Comparison of ENCODE assay signal across 12 mouse cellular contexts in genomic region chr7:4920496-4920895, GRCm38 (mm10). TPM values are rescaled to one million over a fixed set of nuclear protein-coding genes. Genes with fewer than 3 reads are reported as not detected.
DNase-seq lines count a peak whose midpoint lies in the region; ATAC-seq and TF ChIP-seq lines count a peak whose summit lies in the region.
"Had no signal": no experiment of that assay in that cellular context is flagged by ENCODE, and none has a peak within 500 bp of the region (broad histone marks: within the 10 kb centered on the region; RNA-seq: fewer than 3 reads in every experiment).

No protein-coding gene starts in this region.

- H3K27me3 ChIP-seq in heart, embryonic 12.5 days (replicated peaks), result no peaks in the 10 kb centered on the region
- 0 out of 2 replicates have a peak, but pooled peaks cover 3% of the 10 kb centered on the region for H3K27me3 ChIP-seq in lung, postnatal 0 days (replicated peaks; ENCODE audit: insufficient read depth, low read length)
- H3K27me3 ChIP-seq in limb, embryonic 12.5 days, result no peaks in the 10 kb centered on the region
- no peaks in the 10 kb centered on the region for H3K27me3 ChIP-seq in stomach, postnatal 0 days (ENCODE audit: control insufficient read depth, insufficient read depth, low read length)
- peaks cover 22% of the 10 kb centered on the region for H3K27me3 ChIP-seq in liver, embryonic 11.5 days (replicated peaks; ENCODE audit: control insufficient read depth, insufficient read depth, low read length)

- no peak for TF ChIP-seq EP300 in lung, postnatal 0 days (IDR thresholded peaks at IDR 0.05)
- no peak for TF ChIP-seq EP300 in stomach, postnatal 0 days (optimal IDR thresholded peaks at IDR 0.05)

- peak overlapping the region; percentile 73 for H3K27ac ChIP-seq in heart, embryonic 12.5 days (ENCODE audit: poor library complexity, severe bottlenecking)
- 0 out of 2 replicates have a peak overlapping the region, but pooled peaks have one; percentile 26 for H3K27ac ChIP-seq in lung, postnatal 0 days (ENCODE audit: low read length)
- H3K27ac ChIP-seq in limb, embryonic 12.5 days, result peak overlapping the region; percentile 96
- H3K27ac ChIP-seq in stomach, postnatal 0 days (replicated peaks), result 0 out of 2 replicates have a peak overlapping the region, but pooled peaks have one; percentile 18
- no peak overlapping the region for H3K27ac ChIP-seq in liver, embryonic 11.5 days (ENCODE audit: low read depth, low read length)

- peaks cover 60% of the 10 kb centered on the region for H3K4me1 ChIP-seq in heart, embryonic 12.5 days (replicated peaks)
- H3K4me1 ChIP-seq in lung, postnatal 0 days (ENCODE audit: insufficient read depth, low read depth, low read length), result peaks cover 23% of the 10 kb centered on the region
- peaks cover 64% of the 10 kb centered on the region for H3K4me1 ChIP-seq in limb, embryonic 12.5 days (replicated peaks)
- peaks cover 8% of the 10 kb centered on the region for H3K4me1 ChIP-seq in stomach, postnatal 0 days (replicated peaks; ENCODE audit: control insufficient read depth, insufficient read depth)
- peaks cover 34% of the 10 kb centered on the region for H3K4me1 ChIP-seq in liver, embryonic 11.5 days (replicated peaks; ENCODE audit: control insufficient read depth, insufficient read depth, low read length)

- H3K4me3 ChIP-seq in heart, embryonic 12.5 days, result no peak overlapping the region
- no peak overlapping the region for H3K4me3 ChIP-seq in lung, postnatal 0 days (ENCODE audit: low read depth, low read length)
- H3K4me3 ChIP-seq in limb, embryonic 12.5 days (replicated peaks), result no peak overlapping the region
- no peak overlapping the region for H3K4me3 ChIP-seq in stomach, postnatal 0 days (ENCODE audit: low read depth, low read length)
- no peak overlapping the region; the same call in 1 of the 2 replicates for H3K4me3 ChIP-seq in liver, embryonic 11.5 days (ENCODE audit: low read depth, low read length)
- H3K4me3 ChIP-seq: gastrocnemius, adult 2 months had no signal

- no peak for DNase-seq in heart, adult 18-20 months
- DNase-seq in lung, postnatal 0 days (ENCODE audit: low spot score), result no peak
- no peak for DNase-seq in lung, postnatal 36 days
- no peak for DNase-seq in stomach, postnatal 0 days (ENCODE audit: low spot score)
- DNase-seq in natural killer cell, adult 2 months (ENCODE audit: low spot score in 2 of 2), result no peak
- no peak for DNase-seq in liver, embryonic 11.5 days (ENCODE audit: low spot score)
- DNase-seq: gastrocnemius, adult 2 months; kidney, adult 18-20 months had no signal

- no peaks in the 10 kb centered on the region for H3K9me3 ChIP-seq in heart, embryonic 12.5 days (replicated peaks)
- no peaks in the 10 kb centered on the region for H3K9me3 ChIP-seq in lung, postnatal 0 days (ENCODE audit: low read length)
- H3K9me3 ChIP-seq in limb, embryonic 12.5 days, result no peaks in the 10 kb centered on the region
- H3K9me3 ChIP-seq in stomach, postnatal 0 days (ENCODE audit: control insufficient read depth, low read length), result no peaks in the 10 kb centered on the region
- no peaks in the 10 kb centered on the region for H3K9me3 ChIP-seq in liver, embryonic 11.5 days (ENCODE audit: control insufficient read depth, low read length)

- TF ChIP-seq CTCF in lung, postnatal 0 days (IDR thresholded peaks at IDR 0.05), result no peak
- TF ChIP-seq CTCF in stomach, postnatal 0 days (IDR thresholded peaks at IDR 0.05; ENCODE audit: low read depth), result no peak

- H3K36me3 ChIP-seq in heart, embryonic 12.5 days, result peaks cover 37% of the 10 kb centered on the region
- H3K36me3 ChIP-seq in lung, postnatal 0 days (ENCODE audit: insufficient read depth, low read length), result peaks cover 24% of the 10 kb centered on the region
- peaks cover 47% of the 10 kb centered on the region for H3K36me3 ChIP-seq in limb, embryonic 12.5 days
- H3K36me3 ChIP-seq in stomach, postnatal 0 days (ENCODE audit: control insufficient read depth, insufficient read depth, low read length), result peaks cover 15% of the 10 kb centered on the region
- H3K36me3 ChIP-seq in liver, embryonic 11.5 days (ENCODE audit: control insufficient read depth, insufficient read depth, low read length), result peaks cover 29% of the 10 kb centered on the region

- WGBS in heart, embryonic 12.5 days, result 83% methylated on average over 19 of the region's 19 CpGs
- 93% methylated on average over 19 of the region's 19 CpGs for WGBS in lung, postnatal 0 days
- 85% methylated on average over 19 of the region's 19 CpGs for WGBS in limb, embryonic 12.5 days
- WGBS in stomach, postnatal 0 days, result 87% methylated on average over 19 of the region's 19 CpGs
- WGBS in liver, embryonic 11.5 days, result 90% methylated on average over 19 of the region's 19 CpGs

- ATAC-seq in heart, embryonic 12.5 days (ENCODE audit: insufficient number of reproducible peaks, low FRiP score), result no peak
- no peak for ATAC-seq in lung, postnatal 0 days
- no peak for ATAC-seq in limb, embryonic 12.5 days (ENCODE audit: insufficient number of reproducible peaks, insufficient read depth, low FRiP score, low TSS enrichment, low read depth)
- no peak for ATAC-seq in stomach, postnatal 0 days (ENCODE audit: low FRiP score, low TSS enrichment)
- no peak for ATAC-seq in liver, embryonic 11.5 days (replicated peaks; ENCODE audit: low FRiP score)

- no peak overlapping the region for H3K9ac ChIP-seq in heart, embryonic 12.5 days
- no peak overlapping the region for H3K9ac ChIP-seq in lung, postnatal 0 days (replicated peaks; ENCODE audit: low read depth)
- peak overlapping the region; percentile 23; the same call in 1 of the 2 replicates for H3K9ac ChIP-seq in limb, embryonic 12.5 days (replicated peaks)
- no peak overlapping the region for H3K9ac ChIP-seq in stomach, postnatal 0 days (ENCODE audit: low read length)
- H3K9ac ChIP-seq in liver, embryonic 11.5 days (ENCODE audit: low read depth, low read length), result no peak overlapping the region

- H3K4me2 ChIP-seq in heart, embryonic 12.5 days, result no peak overlapping the region
- no peak overlapping the region for H3K4me2 ChIP-seq in lung, postnatal 0 days (replicated peaks; ENCODE audit: low read depth, low read length)
- H3K4me2 ChIP-seq in limb, embryonic 12.5 days, result no peak overlapping the region
- H3K4me2 ChIP-seq in stomach, postnatal 0 days (replicated peaks; ENCODE audit: low read depth), result no peak overlapping the region
- no peak overlapping the region for H3K4me2 ChIP-seq in liver, embryonic 11.5 days

RNA-seq across cellular contexts. Expression of gene Nat14, which starts 1.3 kb away (rescaled TPM):
- polyA plus RNA-seq in heart, embryonic 12.5 days (2016; fragmentation: Nextera tagmentation; extraction: Ambion mirVana), result 4.6 and 5.5 TPM in 2 replicates
- 1 to 10 TPM; 4.2 to 6.1 TPM for total RNA-seq in heart, adult 18-20 months (2021)
- polyA plus RNA-seq in lung, postnatal 0 days (2015; fragmentation: Nextera tagmentation; extraction: Ambion mirVana), result 1.1 and 2.3 TPM in 2 replicates
- polyA plus RNA-seq in limb, embryonic 12.5 days (2016; fragmentation: Nextera tagmentation; extraction: Ambion mirVana), result 3.1 and 4.4 TPM in 2 replicates
- polyA plus RNA-seq in stomach, postnatal 0 days (2015; fragmentation: Nextera tagmentation; extraction: Ambion mirVana), result 2.3 and 2.5 TPM in 2 replicates
- 1.4 and 1.5 TPM in 2 replicates for polyA plus RNA-seq in liver, embryonic 11.5 days (2014; fragmentation: Nextera tagmentation; extraction: Ambion mirVana)

RNA-seq across cellular contexts. Expression of gene Ssc5d, which starts 5.1 kb away (rescaled TPM):
- polyA plus RNA-seq in heart, embryonic 12.5 days (2016; fragmentation: Nextera tagmentation; extraction: Ambion mirVana), result 1.5 and 1.7 TPM in 2 replicates
- 1 to 10 TPM; 2.0 to 2.4 TPM for total RNA-seq in heart, adult 18-20 months (2021)
- 1.4 and 1.7 TPM in 2 replicates for polyA plus RNA-seq in lung, postnatal 0 days (2015; fragmentation: Nextera tagmentation; extraction: Ambion mirVana)
- polyA plus RNA-seq in limb, embryonic 12.5 days (2016; fragmentation: Nextera tagmentation; extraction: Ambion mirVana), result 2.5 and 3.1 TPM in 2 replicates
- 1.3 and 1.9 TPM in 2 replicates for polyA plus RNA-seq in stomach, postnatal 0 days (2015; fragmentation: Nextera tagmentation; extraction: Ambion mirVana)
- 0.70 and 0.82 TPM in 2 replicates for polyA plus RNA-seq in liver, embryonic 11.5 days (2014; fragmentation: Nextera tagmentation; extraction: Ambion mirVana)
- total RNA-seq: megakaryocyte progenitor cell, adult 5-6 weeks had no signal

RNA-seq across cellular contexts. Expression of gene Zfp628, which starts 5.5 kb away (rescaled TPM):
- polyA plus RNA-seq in heart, embryonic 12.5 days (2016; fragmentation: Nextera tagmentation; extraction: Ambion mirVana), result 2.6 and 2.9 TPM in 2 replicates
- 1 to 10 TPM; 5.3 to 6.4 TPM for total RNA-seq in heart, adult 18-20 months (2021)
- 2.7 TPM in 2 replicates for polyA plus RNA-seq in lung, postnatal 0 days (2015; fragmentation: Nextera tagmentation; extraction: Ambion mirVana)
- 3.6 and 4.2 TPM in 2 replicates for polyA plus RNA-seq in limb, embryonic 12.5 days (2016; fragmentation: Nextera tagmentation; extraction: Ambion mirVana)
- 1.8 and 1.9 TPM in 2 replicates for polyA plus RNA-seq in stomach, postnatal 0 days (2015; fragmentation: Nextera tagmentation; extraction: Ambion mirVana)
- 3.3 and 3.5 TPM in 2 replicates for polyA plus RNA-seq in liver, embryonic 11.5 days (2014; fragmentation: Nextera tagmentation; extraction: Ambion mirVana)

RNA-seq across cellular contexts. Expression of gene Gm36210, which starts 14.2 kb away (rescaled TPM):
- polyA plus RNA-seq in heart, embryonic 12.5 days (2016; fragmentation: Nextera tagmentation; extraction: Ambion mirVana), result 0.27 and 0.30 TPM in 2 replicates
- total RNA-seq in heart, adult 18-20 months (2021), result not detected
- polyA plus RNA-seq in lung, postnatal 0 days (2015; fragmentation: Nextera tagmentation; extraction: Ambion mirVana), result not detected in 2 replicates
- polyA plus RNA-seq in limb, embryonic 12.5 days (2016; fragmentation: Nextera tagmentation; extraction: Ambion mirVana), result not detected in 2 replicates
- polyA plus RNA-seq in stomach, postnatal 0 days (2015; fragmentation: Nextera tagmentation; extraction: Ambion mirVana), result not detected in 2 replicates
- polyA plus RNA-seq in liver, embryonic 11.5 days (2014; fragmentation: Nextera tagmentation; extraction: Ambion mirVana), result 0.22 TPM in 1 of 2 replicates, not detected in the other
- total RNA-seq: megakaryocyte progenitor cell, adult 5-6 weeks had no signal
- polyA plus RNA-seq: C2C12 had no signal

RNA-seq across cellular contexts. Expression of gene Isoc2a, which starts 43.5 kb away (rescaled TPM):
- 0.74 and 1.0 TPM in 2 replicates for polyA plus RNA-seq in heart, embryonic 12.5 days (2016; fragmentation: Nextera tagmentation; extraction: Ambion mirVana)
- total RNA-seq in heart, adult 18-20 months (2021), result 10 to 100 TPM; 55.3 to 57.3 TPM
- 0.53 and 0.57 TPM in 2 replicates for polyA plus RNA-seq in lung, postnatal 0 days (2015; fragmentation: Nextera tagmentation; extraction: Ambion mirVana)
- polyA plus RNA-seq in limb, embryonic 12.5 days (2016; fragmentation: Nextera tagmentation; extraction: Ambion mirVana), result 0.97 and 1.3 TPM in 2 replicates
- 0.56 and 0.67 TPM in 2 replicates for polyA plus RNA-seq in stomach, postnatal 0 days (2015; fragmentation: Nextera tagmentation; extraction: Ambion mirVana)
- polyA plus RNA-seq in liver, embryonic 11.5 days (2014; fragmentation: Nextera tagmentation; extraction: Ambion mirVana), result 1.3 and 1.4 TPM in 2 replicates
